7 mouse cellular contexts compared by ENCODE assay signal in the genomic region with DNA sequence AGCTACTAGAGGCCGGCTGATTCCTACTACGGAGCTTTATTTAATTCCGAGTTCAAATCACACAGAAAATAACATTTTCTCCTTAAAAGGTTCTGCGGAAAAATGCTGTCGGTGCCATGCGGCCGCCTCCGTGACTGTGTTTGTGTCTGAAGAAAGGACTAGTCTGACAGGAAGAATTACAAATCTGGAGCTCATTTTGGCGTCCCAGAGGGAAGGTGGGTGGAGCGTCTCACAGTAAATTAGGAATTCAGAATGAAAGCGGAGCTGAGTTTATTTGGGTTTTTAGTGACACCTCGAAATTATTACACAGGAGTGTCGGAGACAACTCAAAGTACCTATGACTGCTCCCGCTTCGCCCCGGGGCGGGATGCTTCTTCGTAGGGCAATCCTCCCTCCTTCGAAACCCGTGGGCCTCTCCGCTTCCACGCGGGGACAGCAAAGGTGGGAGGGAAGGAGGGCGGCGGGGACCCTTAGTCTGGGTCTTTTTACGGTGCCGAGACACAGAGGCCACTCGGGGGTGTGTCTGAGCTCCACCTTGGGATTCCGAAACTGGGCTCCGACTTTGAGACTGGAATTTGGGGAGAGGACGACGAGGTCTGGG. TPM values are rescaled to one million over a fixed set of nuclear protein-coding genes. Genes with fewer than 3 reads are reported as not detected.
DNase-seq lines count a peak whose midpoint lies in the region; ATAC-seq lines count a peak whose summit lies in the region.

No protein-coding gene starts in this region.

- peak; percentile 1 for ATAC-seq in inflammation-experienced regulatory T-cells, adult 6 months

- intact Hi-C loops in gastrocnemius, postnatal 14 days (cut with DNase I; ENCODE audit: low total_unique reads), result no loop called here

- peak; percentile 60 for DNase-seq in adipocyte (ENCODE audit: low spot score)
- DNase-seq in embryo, embryonic 11 days, result peak; percentile 77
- DNase-seq in gastrocnemius, postnatal 14 days, result peak; percentile 61
- peak; percentile 28 to 83 for DNase-seq in left cerebral cortex, adult 8-10 months (ENCODE audit: low spot score in 2 of 2)
- DNase-seq in lung, postnatal 4 days, result peak; percentile 58
- peak; percentile 75 for DNase-seq in right cerebral cortex, postnatal 25 days

RNA-seq across cellular contexts. Expression of a gene that starts 0.9 kb away (rescaled TPM):
- total RNA-seq in gastrocnemius, postnatal 14 days (2021), result 10 to 100 TPM; 17.7 to 18.7 TPM
- 10 to 100 TPM; 15.9 to 38.6 (median 37.9) TPM for polyA plus RNA-seq in inflammation-experienced regulatory T-cells, adult 6 months (2017; shearing (Covaris generic))
- total RNA-seq in left cerebral cortex, adult 8-10 months (2022), result 10 to 100 TPM; 20.4 to 38.1 (median 27.9) TPM

Comparison
In these comparisons a context has a peak if more than half of its experiments do, and no peak if none do; other contexts are left out.
1. Peak in every context shown above with its lines: DNase-seq and ATAC-seq.